Mouse (Mus musculus): ENCODE measurements around the gene Igf1. TPM values are rescaled to one million over a fixed set of nuclear protein-coding genes. Genes with fewer than 3 reads are reported as not detected.

The Igf1 gene
- total RNA-seq, 2 experiments from 2014 or later = 7.1 to 8.6 TPM

Other genes with a start within 250 kb of the Igf1 start
- gene Pmch, start 232.8 kb downstream of the Igf1 start, total RNA-seq (2021) = not detected

Measured in layer of hippocampus, postnatal 25 days (tissue).